Mouse (Mus musculus): ENCODE measurements around the gene Gde1. TPM values are rescaled to one million over a fixed set of nuclear protein-coding genes. Genes with fewer than 3 reads are reported as not detected.

Gene Gde1
- polyA plus RNA-seq (2014; fragmentation: Nextera tagmentation; extraction: Ambion mirVana), result 64.2 and 71.0 TPM in 2 replicates

GRCm38 (mm10) chr7:118705101-118705961 is at the start of gene Gde1:
TSS of gene Gde1 (minus strand) at chr7:118705778.
- DNase-seq (ENCODE audit: low spot score) (peak; percentile 90), ATAC-seq (replicated peaks; ENCODE audit: low FRiP score) (peak; percentile 93)
- H3K4me1 ChIP-seq (replicated peaks; ENCODE audit: control insufficient read depth, insufficient read depth, low read length), result peaks cover 13% of the 10 kb centered on the region
- peak within 1 kb of the TSS; percentile 92 for H3K4me3 ChIP-seq (ENCODE audit: low read depth, low read length)
- no peaks in the 10 kb centered on the region for H3K36me3 ChIP-seq (ENCODE audit: control insufficient read depth, insufficient read depth, low read length)
- H3K4me2 ChIP-seq, result peak within 1 kb of the TSS; percentile 84
- under 1% methylated on average over 63 of the region's 66 CpGs for WGBS
- H3K27ac ChIP-seq (ENCODE audit: low read depth, low read length), result peak within 1 kb of the TSS; percentile 81
- no peaks in the 10 kb centered on the region for H3K9me3 ChIP-seq (ENCODE audit: control insufficient read depth, low read length)
- H3K27me3 ChIP-seq (replicated peaks; ENCODE audit: control insufficient read depth, insufficient read depth, low read length), result no peaks in the 10 kb centered on the region
- peak within 1 kb of the TSS; percentile 90 for H3K9ac ChIP-seq (ENCODE audit: low read depth, low read length)

- Histone ChIP-seq H3K4me3 (ENCODE audit: low read depth, low read length) (no peak overlapping the region), H3K4me2 (no peak overlapping the region), H3K27ac (ENCODE audit: low read depth, low read length) (no peak overlapping the region), H3K36me3 (ENCODE audit: control insufficient read depth, insufficient read depth, low read length) (peaks cover 25% of the 10 kb centered on the region), H3K9me3 (ENCODE audit: control insufficient read depth, low read length) (no peaks in the 10 kb centered on the region), H3K4me1 (replicated peaks; ENCODE audit: control insufficient read depth, insufficient read depth, low read length) (peaks cover 7% of the 10 kb centered on the region), H3K9ac (ENCODE audit: low read depth, low read length) (no peak overlapping the region), H3K27me3 (replicated peaks; ENCODE audit: control insufficient read depth, insufficient read depth, low read length) (no peaks in the 10 kb centered on the region)
- DNase-seq (ENCODE audit: low spot score) (no peak), ATAC-seq (replicated peaks; ENCODE audit: low FRiP score) (peak; percentile 86)
- WGBS, result 77% methylated on average over 7 of the region's 7 CpGs
Measured at GRCm38 (mm10) chr7:118751625-118752024, 46.0 kb upstream of the Gde1 start.

- Histone ChIP-seq H3K4me2 (no peak overlapping the region), H3K9ac (ENCODE audit: low read depth, low read length) (no peak overlapping the region), H3K36me3 (ENCODE audit: control insufficient read depth, insufficient read depth, low read length) (peaks cover 21% of the 10 kb centered on the region), H3K4me1 (replicated peaks; ENCODE audit: control insufficient read depth, insufficient read depth, low read length) (0 out of 2 replicates have a peak, but pooled peaks cover 3% of the 10 kb centered on the region), H3K27ac (ENCODE audit: low read depth, low read length) (no peak overlapping the region), H3K27me3 (replicated peaks; ENCODE audit: control insufficient read depth, insufficient read depth, low read length) (no peaks in the 10 kb centered on the region), H3K4me3 (ENCODE audit: low read depth, low read length) (no peak overlapping the region), H3K9me3 (ENCODE audit: control insufficient read depth, low read length) (no peaks in the 10 kb centered on the region)
- ATAC-seq (replicated peaks; ENCODE audit: low FRiP score) (no peak), DNase-seq (ENCODE audit: low spot score) (no peak)
- WGBS, result 83% methylated on average over 8 of the region's 8 CpGs
Measured at GRCm38 (mm10) chr7:118749706-118750105, 44.1 kb upstream of the Gde1 start.

GRCm38 (mm10) chr7:118747891-118748672 is 42.5 kb upstream of the Gde1 start:
- Histone ChIP-seq H3K4me3 (ENCODE audit: low read depth, low read length) (no peak overlapping the region), H3K9me3 (ENCODE audit: control insufficient read depth, low read length) (no peaks in the 10 kb centered on the region), H3K27me3 (replicated peaks; ENCODE audit: control insufficient read depth, insufficient read depth, low read length) (no peaks in the 10 kb centered on the region), H3K4me1 (replicated peaks; ENCODE audit: control insufficient read depth, insufficient read depth, low read length) (0 out of 2 replicates have a peak, but pooled peaks cover 3% of the 10 kb centered on the region), H3K9ac (ENCODE audit: low read depth, low read length) (no peak overlapping the region), H3K36me3 (ENCODE audit: control insufficient read depth, insufficient read depth, low read length) (peaks cover 15% of the 10 kb centered on the region), H3K4me2 (no peak overlapping the region), H3K27ac (ENCODE audit: low read depth, low read length) (no peak overlapping the region)
- DNase-seq (ENCODE audit: low spot score), result no peak
- WGBS, result 91% methylated on average over 12 of the region's 12 CpGs
- ATAC-seq (replicated peaks; ENCODE audit: low FRiP score), result no peak

- ATAC-seq (replicated peaks; ENCODE audit: low FRiP score) (no peak), DNase-seq (ENCODE audit: low spot score) (no peak)
- H3K4me3 ChIP-seq (ENCODE audit: low read depth, low read length), result no peak overlapping the region
- H3K9ac ChIP-seq (ENCODE audit: low read depth, low read length), result no peak overlapping the region
- H3K27me3 ChIP-seq (replicated peaks; ENCODE audit: control insufficient read depth, insufficient read depth, low read length), result no peaks in the 10 kb centered on the region
- H3K4me1 ChIP-seq (replicated peaks; ENCODE audit: control insufficient read depth, insufficient read depth, low read length), result peaks cover 19% of the 10 kb centered on the region
- H3K36me3 ChIP-seq (ENCODE audit: control insufficient read depth, insufficient read depth, low read length), result peaks cover 12% of the 10 kb centered on the region; the same call in 1 of the 2 replicates
- WGBS, result 90% methylated on average over 5 of the region's 5 CpGs
- no peaks in the 10 kb centered on the region for H3K9me3 ChIP-seq (ENCODE audit: control insufficient read depth, low read length)
- no peak overlapping the region for H3K4me2 ChIP-seq
- no peak overlapping the region for H3K27ac ChIP-seq (ENCODE audit: low read depth, low read length)
Measured at GRCm38 (mm10) chr7:118744766-118745165, 39.2 kb upstream of the Gde1 start.

- Histone ChIP-seq H3K9me3 (ENCODE audit: control insufficient read depth, low read length) (no peaks in the 10 kb centered on the region), H3K27ac (ENCODE audit: low read depth, low read length) (no peak overlapping the region), H3K9ac (ENCODE audit: low read depth, low read length) (no peak overlapping the region), H3K4me2 (peak overlapping the region; percentile 80), H3K36me3 (ENCODE audit: control insufficient read depth, insufficient read depth, low read length) (peaks cover 4% of the 10 kb centered on the region; the same call in 1 of the 2 replicates), H3K27me3 (replicated peaks; ENCODE audit: control insufficient read depth, insufficient read depth, low read length) (no peaks in the 10 kb centered on the region), H3K4me3 (ENCODE audit: low read depth, low read length) (no peak overlapping the region), H3K4me1 (replicated peaks; ENCODE audit: control insufficient read depth, insufficient read depth, low read length) (peaks cover 19% of the 10 kb centered on the region)
- WGBS, result 55% methylated on average over 6 of the region's 6 CpGs
- ATAC-seq (replicated peaks; ENCODE audit: low FRiP score), result no peak
- no peak for DNase-seq (ENCODE audit: low spot score)
Measured at GRCm38 (mm10) chr7:118742278-118742677, 36.7 kb upstream of the Gde1 start.

- Histone ChIP-seq H3K36me3 (ENCODE audit: control insufficient read depth, insufficient read depth, low read length) (no peaks in the 10 kb centered on the region; the same call in 1 of the 2 replicates), H3K4me3 (ENCODE audit: low read depth, low read length) (peak overlapping the region; percentile 83), H3K4me2 (peak overlapping the region; percentile 80), H3K27me3 (replicated peaks; ENCODE audit: control insufficient read depth, insufficient read depth, low read length) (no peaks in the 10 kb centered on the region), H3K27ac (ENCODE audit: low read depth, low read length) (peak overlapping the region; percentile 55; the same call in 1 of the 2 replicates), H3K9me3 (ENCODE audit: control insufficient read depth, low read length) (no peaks in the 10 kb centered on the region), H3K4me1 (replicated peaks; ENCODE audit: control insufficient read depth, insufficient read depth, low read length) (peaks cover 19% of the 10 kb centered on the region), H3K9ac (ENCODE audit: low read depth, low read length) (peak overlapping the region; percentile 79)
- WGBS, result 2% methylated on average over 41 of the region's 41 CpGs
- DNase-seq (ENCODE audit: low spot score) (peak; percentile 93), ATAC-seq (replicated peaks; ENCODE audit: low FRiP score) (peak; percentile 93)
Measured at GRCm38 (mm10) chr7:118740532-118741338, 35.2 kb upstream of the Gde1 start.

- peak within 1 kb of the TSS; percentile 83 for H3K4me3 ChIP-seq (ENCODE audit: low read depth, low read length)
- H3K4me1 ChIP-seq (replicated peaks; ENCODE audit: control insufficient read depth, insufficient read depth, low read length), result peaks cover 19% of the 10 kb centered on the region
- ATAC-seq (replicated peaks; ENCODE audit: low FRiP score), result peak; percentile 82
- no peaks in the 10 kb centered on the region; the same call in 1 of the 2 replicates for H3K36me3 ChIP-seq (ENCODE audit: control insufficient read depth, insufficient read depth, low read length)
- H3K27me3 ChIP-seq (replicated peaks; ENCODE audit: control insufficient read depth, insufficient read depth, low read length), result no peaks in the 10 kb centered on the region
- H3K27ac ChIP-seq (ENCODE audit: low read depth, low read length), result peak within 1 kb of the TSS; percentile 55; the same call in 1 of the 2 replicates
- WGBS, result 3% methylated on average over 15 of the region's 16 CpGs
- no peaks in the 10 kb centered on the region for H3K9me3 ChIP-seq (ENCODE audit: control insufficient read depth, low read length)
- DNase-seq (ENCODE audit: low spot score), result peak; percentile 62
- peak within 1 kb of the TSS; percentile 79 for H3K9ac ChIP-seq (ENCODE audit: low read depth, low read length)
- H3K4me2 ChIP-seq, result peak within 1 kb of the TSS; percentile 80
Measured at GRCm38 (mm10) chr7:118739975-118740531, 34.5 kb upstream of the Gde1 start, which contains the start of gene Vps35l. TSS of gene Vps35l (plus strand) at chr7:118740226.
